Mouse (Mus musculus): Measurements from ENCODE around the gene Gas7.

Gene Gas7

GRCm38 (mm10) chr11:67568815-67569214 lies 113.6 kb downstream of the Gas7 start:
- DNase-seq (ENCODE audit: low read depth in 2 of 2, low spot score in 2 of 2) = no peak

- no peak for DNase-seq (ENCODE audit: low read depth in 2 of 2, low spot score in 2 of 2)
These were observed 115.7 kb downstream of the Gas7 start for GRCm38 (mm10) chr11:67570947-67571346.

GRCm38 (mm10) chr11:67574344-67574743 lies 119.1 kb downstream of the Gas7 start:
- no peak for DNase-seq (ENCODE audit: low read depth in 2 of 2, low spot score in 2 of 2)

GRCm38 (mm10) chr11:67577472-67577871 lies 122.2 kb downstream of the Gas7 start:
- no peak for DNase-seq (ENCODE audit: low read depth in 2 of 2, low spot score in 2 of 2)

- no peak for DNase-seq (ENCODE audit: low read depth in 2 of 2, low spot score in 2 of 2)
These were observed 122.8 kb downstream of the Gas7 start for GRCm38 (mm10) chr11:67577994-67578393.

GRCm38 (mm10) chr11:67579136-67579535 lies 123.9 kb downstream of the Gas7 start:
- no peak for DNase-seq (ENCODE audit: low read depth in 2 of 2, low spot score in 2 of 2)

GRCm38 (mm10) chr11:67581549-67581948 lies 126.3 kb downstream of the Gas7 start:
- DNase-seq (ENCODE audit: low read depth in 2 of 2, low spot score in 2 of 2) = no peak

- no peak for DNase-seq (ENCODE audit: low read depth in 2 of 2, low spot score in 2 of 2)
These were observed 127.3 kb downstream of the Gas7 start for GRCm38 (mm10) chr11:67582570-67582969.

GRCm38 (mm10) chr11:67585016-67585415 lies 129.8 kb downstream of the Gas7 start:
- no peak for DNase-seq (ENCODE audit: low read depth in 2 of 2, low spot score in 2 of 2)

GRCm38 (mm10) chr11:67585629-67586028 lies 130.4 kb downstream of the Gas7 start:
- DNase-seq (ENCODE audit: low read depth in 2 of 2, low spot score in 2 of 2) = no peak

- DNase-seq (ENCODE audit: low read depth in 2 of 2, low spot score in 2 of 2) = no peak
These were observed 131.2 kb downstream of the Gas7 start for GRCm38 (mm10) chr11:67586231-67586994.

GRCm38 (mm10) chr11:67588196-67588827 lies 133.1 kb downstream of the Gas7 start:
- DNase-seq (ENCODE audit: low read depth in 2 of 2, low spot score in 2 of 2) = no peak

- no peak for DNase-seq (ENCODE audit: low read depth in 2 of 2, low spot score in 2 of 2)
These were observed 133.6 kb downstream of the Gas7 start for GRCm38 (mm10) chr11:67588828-67589314.

- DNase-seq (ENCODE audit: low read depth in 2 of 2, low spot score in 2 of 2) = no peak
These were observed 141.0 kb downstream of the Gas7 start for GRCm38 (mm10) chr11:67596233-67596632.

GRCm38 (mm10) chr11:67596856-67597255 lies 141.6 kb downstream of the Gas7 start:
- DNase-seq (ENCODE audit: low read depth in 2 of 2, low spot score in 2 of 2) = no peak

- DNase-seq (ENCODE audit: low read depth in 2 of 2, low spot score in 2 of 2) = no peak
These were observed 142.2 kb downstream of the Gas7 start for GRCm38 (mm10) chr11:67597388-67597787.

GRCm38 (mm10) chr11:67599141-67599540 lies 143.9 kb downstream of the Gas7 start:
- no peak for DNase-seq (ENCODE audit: low read depth in 2 of 2, low spot score in 2 of 2)

- DNase-seq (ENCODE audit: low read depth in 2 of 2, low spot score in 2 of 2) = no peak
These were observed 145.6 kb downstream of the Gas7 start for GRCm38 (mm10) chr11:67600710-67601430.

GRCm38 (mm10) chr11:67602711-67603369 lies 147.6 kb downstream of the Gas7 start:
- no peak for DNase-seq (ENCODE audit: low read depth in 2 of 2, low spot score in 2 of 2)

- DNase-seq (ENCODE audit: low read depth in 2 of 2, low spot score in 2 of 2) = no peak
These were observed 149.2 kb downstream of the Gas7 start for GRCm38 (mm10) chr11:67604481-67604880.

GRCm38 (mm10) chr11:67608114-67608683 lies 153.0 kb downstream of the Gas7 start:
- DNase-seq (ENCODE audit: low read depth in 2 of 2, low spot score in 2 of 2) = no peak
